Mouse (Mus musculus): ENCODE data around the gene Clec4d.

Clec4d gene

GRCm38 (mm10) chr6:123308033-123308432, 46.1 kb downstream of the Clec4d start, which contains the start of gene Vmn2r19:
TSS of gene Vmn2r19 (plus strand) at chr6:123308333.
- DNase-seq (ENCODE audit: extremely low spot score, low read depth, low spot score), result no peak
